Mouse (Mus musculus): ENCODE measurements around the gene Prrt4.
"Not testable (repeated sequence)": the region's sequence is repeated elsewhere in the genome, so short reads cannot be mapped to it uniquely, and the experiment has no call there.

The Prrt4 gene

GRCm38 (mm10) chr6:29178888-29179658, at the start of gene Prrt4:
TSS of gene Prrt4 (minus strand) at chr6:29179584.
- DNase-seq (ENCODE audit: low spot score) = peak; percentile 75

- not testable (repeated sequence) for DNase-seq (ENCODE audit: low spot score)
Observed at GRCm38 (mm10) chr6:29217717-29218116, 38.3 kb upstream of the Prrt4 start.

- DNase-seq (ENCODE audit: low spot score) = peak; percentile 83
Observed at GRCm38 (mm10) chr6:29215881-29216501, 36.6 kb upstream of the Prrt4 start, which contains the start of gene Impdh1. TSS of gene Impdh1 (minus strand) at chr6:29216364.

- no peak for DNase-seq (ENCODE audit: low spot score)
Observed at GRCm38 (mm10) chr6:29215181-29215580, 35.8 kb upstream of the Prrt4 start.

GRCm38 (mm10) chr6:29214776-29215175, 35.4 kb upstream of the Prrt4 start:
- no peak for DNase-seq (ENCODE audit: low spot score)

- no peak for DNase-seq (ENCODE audit: low spot score)
Observed at GRCm38 (mm10) chr6:29214245-29214644, 34.9 kb upstream of the Prrt4 start.

GRCm38 (mm10) chr6:29213436-29213835, 34.1 kb upstream of the Prrt4 start:
- no peak for DNase-seq (ENCODE audit: low spot score)

GRCm38 (mm10) chr6:29211806-29212492, 32.6 kb upstream of the Prrt4 start:
- peak; percentile 86 for DNase-seq (ENCODE audit: low spot score)

GRCm38 (mm10) chr6:29211146-29211545, 31.8 kb upstream of the Prrt4 start:
- DNase-seq (ENCODE audit: low spot score) = no peak

GRCm38 (mm10) chr6:29210231-29210936, 31.0 kb upstream of the Prrt4 start:
- no peak for DNase-seq (ENCODE audit: low spot score)

GRCm38 (mm10) chr6:29208178-29208577, 28.8 kb upstream of the Prrt4 start:
- no peak for DNase-seq (ENCODE audit: low spot score)

GRCm38 (mm10) chr6:29207017-29207416, 27.6 kb upstream of the Prrt4 start:
- DNase-seq (ENCODE audit: low spot score) = no peak

GRCm38 (mm10) chr6:29206006-29206405, 26.6 kb upstream of the Prrt4 start:
- DNase-seq (ENCODE audit: low spot score) = no peak

GRCm38 (mm10) chr6:29204932-29205614, 25.7 kb upstream of the Prrt4 start:
- DNase-seq (ENCODE audit: low spot score) = no peak

GRCm38 (mm10) chr6:29203861-29204585, 24.6 kb upstream of the Prrt4 start:
- DNase-seq (ENCODE audit: low spot score) = no peak

- DNase-seq (ENCODE audit: low spot score) = no peak
Observed at GRCm38 (mm10) chr6:29203096-29203495, 23.7 kb upstream of the Prrt4 start.

GRCm38 (mm10) chr6:29201988-29202387, 22.6 kb upstream of the Prrt4 start:
- no peak for DNase-seq (ENCODE audit: low spot score)

GRCm38 (mm10) chr6:29201341-29201740, 22.0 kb upstream of the Prrt4 start:
- no peak for DNase-seq (ENCODE audit: low spot score)

GRCm38 (mm10) chr6:29200496-29200895, 21.1 kb upstream of the Prrt4 start:
- DNase-seq (ENCODE audit: low spot score) = no peak

- no peak for DNase-seq (ENCODE audit: low spot score)
Observed at GRCm38 (mm10) chr6:29199223-29199855, 20.0 kb upstream of the Prrt4 start.

Data from ovary, postnatal 36 days (tissue).